Mouse (Mus musculus) lung, postnatal 14 days (tissue): Measurements from ENCODE around the gene Txndc11.
A peak's percentile ranks its signal among the peaks of the same experiment; 100 is the strongest.

Experiments used
- DNase-seq: peaks from one replicate; pipeline ENCODE4 v3.0.0; 2021

Gene Txndc11

GRCm38 (mm10) chr16:11062794-11063721 is 71.4 kb downstream of the Txndc11 start:
- peak; percentile 82 for DNase-seq

- DNase-seq = no peak
Measured at GRCm38 (mm10) chr16:11060645-11061044, 73.8 kb downstream of the Txndc11 start, which contains the start of gene Snn. Snn (plus strand) TSS chr16:11060945.

DNA sequence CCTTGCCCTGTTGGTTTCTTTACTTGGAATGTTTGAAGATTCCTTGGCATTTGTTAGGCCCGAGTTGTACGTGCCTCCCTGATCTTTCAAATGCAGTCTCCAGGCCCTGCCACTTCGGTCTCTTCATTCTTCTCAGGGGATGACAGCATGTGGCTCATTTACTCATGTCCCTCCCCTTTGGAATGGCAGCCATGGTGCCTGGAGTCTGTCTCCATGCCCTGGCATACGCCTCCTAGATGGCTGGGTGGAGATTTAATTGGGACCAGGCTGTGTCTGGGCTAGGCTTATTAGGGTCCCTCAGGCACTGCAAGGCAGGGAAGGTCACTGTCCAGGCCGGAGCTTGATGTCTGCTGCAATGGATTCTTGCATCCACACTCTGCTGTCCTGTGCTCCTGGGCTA is 78.5 kb downstream of the Txndc11 start:
- DNase-seq = no peak

DNA sequence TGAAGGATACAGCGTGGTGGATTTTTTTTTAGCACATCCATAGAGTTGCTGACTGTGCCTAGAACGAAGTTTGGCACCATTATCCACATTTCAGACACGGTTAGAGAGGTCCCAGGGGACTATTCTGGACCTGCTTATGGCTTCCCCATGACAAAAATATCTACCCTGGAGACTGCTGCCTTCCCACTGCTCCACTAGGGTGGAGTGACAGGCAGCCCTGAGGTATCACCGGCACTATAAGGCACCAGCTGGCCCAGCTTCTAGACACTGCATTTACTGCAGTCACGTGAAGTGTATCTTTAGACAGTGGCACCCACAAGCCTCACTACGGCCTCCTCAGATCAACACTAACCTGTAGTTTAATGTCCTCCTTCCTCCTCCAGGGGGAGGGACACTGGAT is 79.6 kb downstream of the Txndc11 start:
- no peak for DNase-seq

DNA sequence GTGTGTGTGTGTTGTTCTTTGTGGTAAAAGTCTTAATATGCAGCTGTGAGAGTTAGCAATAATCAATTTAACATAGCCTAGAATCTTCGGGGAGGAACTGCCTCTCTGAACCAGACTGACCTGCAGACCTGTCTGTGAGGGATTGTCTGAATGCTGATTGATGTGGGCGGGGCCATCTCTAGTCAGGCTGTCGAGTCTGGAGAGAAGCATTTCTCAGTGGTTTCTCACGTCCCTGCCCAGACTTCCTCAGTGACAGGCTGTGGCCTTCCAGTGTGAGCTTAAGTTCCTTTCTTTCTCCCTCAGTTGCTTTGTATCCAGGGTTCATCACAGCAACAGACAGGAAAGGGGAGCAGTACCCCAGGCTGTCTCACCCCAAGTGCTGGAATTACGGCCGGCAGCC is 80.0 kb downstream of the Txndc11 start:
- DNase-seq = no peak

- DNase-seq = no peak
Measured at GRCm38 (mm10) chr16:11051134-11051533, 83.3 kb downstream of the Txndc11 start.

DNA sequence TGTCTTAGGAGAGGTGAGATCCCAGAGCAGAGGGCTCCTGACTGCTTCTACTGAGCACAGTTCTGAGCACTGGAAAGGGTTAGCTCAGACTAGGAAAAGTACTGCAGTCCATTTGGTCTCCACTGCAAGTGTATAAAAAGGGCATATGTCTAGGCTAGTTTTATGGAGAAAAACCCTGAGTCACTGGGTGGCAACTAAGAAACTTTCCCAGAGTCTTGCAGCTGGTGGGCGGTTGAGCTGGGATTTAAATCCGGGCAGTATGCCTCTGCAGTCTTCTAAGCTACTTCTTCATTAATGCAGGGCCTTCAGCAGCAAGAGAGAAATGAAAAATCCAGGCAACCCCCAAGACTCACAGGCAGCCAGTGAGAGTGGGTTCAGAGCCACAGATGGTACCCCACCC is 84.2 kb downstream of the Txndc11 start:
- no peak for DNase-seq

GRCm38 (mm10) chr16:11047130-11047529 is 87.3 kb downstream of the Txndc11 start:
- DNase-seq = no peak

DNA sequence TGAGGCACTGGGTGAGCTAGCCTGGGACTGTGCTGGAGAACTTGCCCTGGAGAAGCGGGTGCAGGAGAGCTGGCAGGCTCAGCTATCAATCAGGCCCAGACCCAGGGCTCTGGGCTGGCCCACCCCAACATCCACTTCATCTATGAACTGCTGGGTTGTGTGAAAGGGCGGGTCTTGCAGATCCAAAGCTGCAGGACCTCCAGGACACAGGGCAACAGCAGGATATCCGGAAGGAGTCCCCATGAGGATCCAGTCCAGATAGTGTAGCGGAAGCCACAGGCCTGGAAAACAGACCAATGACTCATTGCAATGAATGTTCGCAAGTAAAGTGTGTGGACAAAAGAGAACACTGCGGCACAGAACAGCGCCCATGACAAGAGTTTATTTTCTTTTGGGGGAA is 88.0 kb downstream of the Txndc11 start:
- no peak for DNase-seq

DNA sequence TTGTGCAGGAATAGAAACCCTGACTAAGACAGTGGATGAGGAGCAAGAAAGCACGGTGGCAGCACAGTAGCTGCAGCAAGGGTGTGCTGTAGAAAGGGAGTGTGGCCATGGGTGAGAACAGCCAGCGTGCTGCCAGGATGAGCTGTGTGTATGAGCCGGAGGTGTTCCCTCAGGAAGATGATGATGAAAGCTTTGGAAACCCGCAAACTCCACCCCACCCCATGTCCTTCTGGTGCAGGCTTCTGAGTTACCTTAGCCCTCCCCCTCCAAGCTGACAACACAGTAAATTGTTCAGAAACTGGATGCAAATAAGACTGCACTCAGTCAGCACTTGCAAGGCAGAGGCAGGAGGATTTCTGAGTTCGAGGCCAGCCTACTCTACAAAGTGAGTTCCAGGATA is 91.2 kb downstream of the Txndc11 start:
- DNase-seq = no peak

- no peak for DNase-seq
Measured at GRCm38 (mm10) chr16:11040603-11041002, 93.8 kb downstream of the Txndc11 start.

DNA sequence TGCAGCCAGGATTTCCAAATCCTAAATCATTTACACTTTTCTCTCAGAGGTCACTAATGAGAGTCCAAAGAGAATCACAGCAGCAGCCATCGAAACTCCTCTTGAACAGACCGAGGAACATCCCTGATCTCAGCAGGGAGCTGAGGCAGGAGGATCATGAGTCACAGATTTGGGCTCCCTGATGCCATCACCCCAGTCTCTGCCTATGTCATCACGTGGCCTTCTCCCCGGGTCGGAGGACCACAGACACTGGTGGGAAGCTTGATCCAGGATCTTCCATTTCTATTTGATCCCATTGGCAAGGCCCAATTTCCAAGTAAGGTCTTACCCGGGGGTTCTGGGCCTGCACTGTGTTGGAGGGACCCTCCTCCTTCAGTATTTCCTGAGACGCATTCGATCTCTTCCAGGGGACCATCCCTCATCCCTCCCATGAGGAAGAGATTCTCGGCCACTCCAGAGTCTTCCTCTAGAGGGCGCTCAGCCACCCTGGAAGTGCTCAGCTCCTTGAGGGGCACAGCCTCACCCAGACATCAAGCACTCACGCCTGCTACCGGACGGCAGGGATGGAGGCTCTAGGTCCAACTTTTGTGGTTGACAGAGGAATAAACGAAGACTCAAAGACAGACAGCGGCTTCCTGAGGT is 98.5 kb downstream of the Txndc11 start:
- DNase-seq = peak; percentile 87

DNA sequence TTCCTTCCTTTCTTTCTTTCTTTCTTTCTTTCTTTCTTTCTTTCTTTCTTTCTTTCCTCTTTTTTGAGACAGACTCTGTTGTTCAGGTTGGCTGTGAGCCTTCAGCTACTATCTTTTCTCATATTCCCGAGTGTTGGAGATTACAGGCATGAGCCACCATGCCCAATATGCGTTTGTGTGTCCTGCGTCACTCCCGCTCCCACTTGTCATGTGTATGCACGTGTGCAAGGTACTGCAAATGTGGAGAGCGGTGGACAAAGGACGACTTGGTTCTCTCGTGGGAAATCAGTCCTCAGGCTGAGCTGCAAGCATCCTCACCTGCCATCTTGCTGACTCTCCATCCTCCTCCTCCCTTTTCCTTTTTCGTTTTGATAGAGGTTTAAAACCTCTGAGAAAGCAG is 99.2 kb downstream of the Txndc11 start:
- no peak for DNase-seq

DNA sequence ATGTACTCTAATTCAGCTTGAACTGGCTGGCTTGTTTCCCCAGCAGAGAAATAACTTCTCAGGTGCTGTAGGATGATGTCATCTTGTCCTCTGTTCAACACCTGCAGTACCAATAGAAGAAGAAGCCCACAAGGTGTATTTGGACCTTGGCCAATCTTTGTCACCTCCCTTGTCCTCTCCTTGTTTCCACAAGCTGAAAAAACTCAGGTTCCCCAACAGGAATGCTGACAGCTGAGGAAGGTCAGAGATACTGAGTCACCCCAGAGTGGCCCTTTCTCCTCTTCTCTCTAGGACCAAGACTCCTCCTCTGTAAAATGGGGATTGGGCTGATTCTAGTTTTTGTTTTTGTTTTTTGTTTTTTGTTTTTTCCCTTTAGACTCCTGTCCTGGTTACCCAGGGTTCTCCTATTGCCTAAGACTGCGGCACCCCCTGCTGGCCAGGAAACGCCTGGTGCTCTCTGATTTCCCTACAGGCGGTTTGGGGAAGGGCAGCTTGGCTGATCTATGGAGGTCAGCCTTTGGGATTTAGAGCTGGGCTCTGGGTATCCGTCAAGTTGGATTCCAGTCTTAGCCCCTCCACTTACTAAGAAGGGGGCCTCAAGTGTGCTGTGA is 100.2 kb downstream of the Txndc11 start:
- peak; percentile 93 for DNase-seq

DNA sequence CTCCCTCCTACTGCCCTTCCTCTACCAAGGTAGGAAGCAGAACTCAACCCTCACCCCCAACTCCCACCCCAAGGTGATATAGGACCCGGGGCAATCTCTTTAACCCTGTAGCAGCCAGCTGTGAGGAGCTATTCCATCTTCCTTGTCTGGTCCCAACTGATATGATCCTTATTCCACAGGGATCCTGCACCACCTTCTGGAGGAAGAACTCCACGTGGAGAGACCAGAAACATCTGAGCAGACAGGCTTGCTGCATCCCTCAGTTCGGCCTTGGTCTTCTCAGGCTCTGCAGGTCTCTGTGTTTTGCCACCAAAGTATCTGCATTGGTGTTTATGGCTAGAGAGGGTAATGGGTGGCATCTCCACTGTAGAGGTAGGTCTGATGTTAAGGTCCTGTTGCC is 103.1 kb downstream of the Txndc11 start:
- no peak for DNase-seq

- DNase-seq = no peak
Measured at GRCm38 (mm10) chr16:11030844-11031243, 103.6 kb downstream of the Txndc11 start.

- no peak for DNase-seq
Measured at GRCm38 (mm10) chr16:11028206-11028605, 106.2 kb downstream of the Txndc11 start.
